16 mouse cellular contexts compared by ENCODE assay signal in the genomic region with DNA sequence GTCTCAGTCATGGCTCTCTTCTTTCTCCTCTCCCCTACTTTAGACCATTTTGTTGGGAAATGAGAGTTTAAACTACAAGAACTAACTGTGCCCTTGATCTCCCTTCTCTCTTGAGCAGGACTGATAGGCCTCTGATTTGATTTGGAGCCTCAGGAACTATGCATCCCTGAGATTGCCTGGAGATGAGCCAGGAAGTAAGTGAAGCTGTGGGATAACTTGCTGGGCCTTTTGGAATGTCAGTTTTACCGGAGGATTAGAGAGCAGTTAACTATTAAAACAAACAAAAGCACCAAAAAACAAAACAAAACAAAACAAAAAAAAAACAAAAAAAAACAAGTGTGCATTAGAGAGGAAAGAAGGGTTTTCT. TPM values are rescaled to one million over a fixed set of nuclear protein-coding genes. Genes with fewer than 3 reads are reported as not detected.
DNase-seq lines count a peak whose midpoint lies in the region; ATAC-seq and TF ChIP-seq lines count a peak whose summit lies in the region.
"Had no signal": no experiment of that assay in that cellular context is flagged by ENCODE, and none has a peak within 500 bp of the region (broad histone marks: within the 10 kb centered on the region; RNA-seq: fewer than 3 reads in every experiment).

No protein-coding gene starts in this region.

- no peak for TF ChIP-seq CTCF in Patski (IDR thresholded peaks at IDR 0.05)

- intact Hi-C loops in heart, postnatal 36 days (cut with DNase I), result no loop called here

- POLR2A ChIA-PET in Patski (lab: Charles Lee), result no interaction called here

- in situ Hi-C loops in Patski (cut with MboI; ENCODE audit: low pct_unique_long_range_greater_than_20kb), result no loop called here

- H3K36me3 ChIP-seq in heart, embryonic 15.5 days, result no peaks in the 10 kb centered on the region
- H3K36me3 ChIP-seq in embryonic facial prominence, embryonic 14.5 days (ENCODE audit: control insufficient read depth, insufficient read depth, low read length), result no peaks in the 10 kb centered on the region
- H3K36me3 ChIP-seq: hindbrain, embryonic 12.5 days; liver, embryonic 13.5 days; midbrain, embryonic 13.5 days; neural tube, embryonic 15.5 days had no signal

- peak overlapping the region; percentile 82 for H3K27ac ChIP-seq in heart, embryonic 15.5 days
- H3K27ac ChIP-seq in embryonic facial prominence, embryonic 14.5 days (replicated peaks; ENCODE audit: low read depth, low read length), result no peak overlapping the region
- H3K27ac ChIP-seq: forebrain, embryonic 13.5 days; hindbrain, embryonic 12.5 days; liver, embryonic 13.5 days; midbrain, embryonic 13.5 days; neural tube, embryonic 15.5 days had no signal

- no peaks in the 10 kb centered on the region for H3K27me3 ChIP-seq in heart, embryonic 15.5 days
- H3K27me3 ChIP-seq in Patski, result no peaks in the 10 kb centered on the region
- no peaks in the 10 kb centered on the region for H3K27me3 ChIP-seq in embryonic facial prominence, embryonic 14.5 days (replicated peaks; ENCODE audit: control insufficient read depth, insufficient read depth, low read length)
- H3K27me3 ChIP-seq: forebrain, embryonic 13.5 days; hindbrain, embryonic 12.5 days; liver, embryonic 13.5 days; midbrain, embryonic 13.5 days; neural tube, embryonic 15.5 days had no signal

- CTCF ChIA-PET in Patski (lab: Charles Lee), result no interaction called here

- H3K4me1 ChIP-seq in heart, embryonic 15.5 days (replicated peaks), result peaks cover 34% of the 10 kb centered on the region
- H3K4me1 ChIP-seq in embryonic facial prominence, embryonic 14.5 days (ENCODE audit: control insufficient read depth, insufficient read depth, low read length), result peaks cover 7% of the 10 kb centered on the region; the same call in 1 of the 2 replicates

- peak; percentile 8; the same call in 1 of the 2 replicates for ATAC-seq in heart, embryonic 15.5 days (replicated peaks; ENCODE audit: insufficient number of reproducible peaks, insufficient read depth, low FRiP score, low read depth)
- peak; percentile 72 for ATAC-seq in Patski
- ATAC-seq in embryonic facial prominence, embryonic 14.5 days (ENCODE audit: low read depth), result no peak
- ATAC-seq: forebrain, embryonic 13.5 days; inflammation-experienced regulatory T-cells, adult 6 months; midbrain, embryonic 13.5 days had no signal

- H3K9me3 ChIP-seq in heart, embryonic 15.5 days (replicated peaks), result no peaks in the 10 kb centered on the region
- H3K9me3 ChIP-seq in embryonic facial prominence, embryonic 14.5 days (ENCODE audit: control insufficient read depth, low read length), result no peaks in the 10 kb centered on the region
- H3K9me3 ChIP-seq: forebrain, embryonic 13.5 days; hindbrain, embryonic 12.5 days; liver, embryonic 13.5 days; midbrain, embryonic 13.5 days; neural tube, embryonic 15.5 days had no signal

- H3K4me3 ChIP-seq in heart, embryonic 15.5 days, result no peak overlapping the region
- H3K4me3 ChIP-seq in embryonic facial prominence, embryonic 14.5 days (ENCODE audit: low read depth, low read length), result no peak overlapping the region
- H3K4me3 ChIP-seq: forebrain, embryonic 13.5 days; hindbrain, embryonic 12.5 days; liver, embryonic 13.5 days; midbrain, embryonic 13.5 days; myocyte; neural tube, embryonic 15.5 days had no signal

- H3K4me2 ChIP-seq in heart, embryonic 15.5 days, result no peak overlapping the region
- H3K4me2 ChIP-seq in embryonic facial prominence, embryonic 14.5 days (ENCODE audit: low read depth, low read length), result no peak overlapping the region
- H3K4me2 ChIP-seq: forebrain, embryonic 13.5 days; hindbrain, embryonic 12.5 days; liver, embryonic 13.5 days; midbrain, embryonic 13.5 days; neural tube, embryonic 15.5 days had no signal

- H3K9ac ChIP-seq in heart, embryonic 15.5 days, result no peak overlapping the region
- no peak overlapping the region for H3K9ac ChIP-seq in embryonic facial prominence, embryonic 14.5 days (ENCODE audit: low read depth, low read length)
- H3K9ac ChIP-seq: forebrain, embryonic 13.5 days; hindbrain, embryonic 12.5 days; liver, embryonic 13.5 days; midbrain, embryonic 13.5 days; neural tube, embryonic 15.5 days had no signal

- no peak for DNase-seq in heart, postnatal 36 days
- peak; percentile 18 for DNase-seq in kidney, postnatal 14 days
- DNase-seq in kidney, adult 9 months, result no peak
- peak; percentile 75 for DNase-seq in Patski (ENCODE audit: low read depth, low spot score)
- peak; percentile 61 for DNase-seq in embryonic facial prominence, embryonic 14.5 days (ENCODE audit: low spot score)
- DNase-seq in adrenal gland, adult 8-10 months, result no peak
- DNase-seq: cerebellum, adult 9-11 months; liver, embryonic 13.5 days; right cerebral cortex, postnatal 25 days had no signal

- 9% methylated on average over 1 of the region's 1 CpGs for whole genome bisulfite sequencing in heart, embryonic 15.5 days
- whole genome bisulfite sequencing in embryonic facial prominence, embryonic 14.5 days, result 26% methylated on average over 1 of the region's 1 CpGs

RNA-seq across cellular contexts. Expression of gene Proser2, which starts 54.5 kb away (rescaled TPM):
- 14.8 and 15.2 TPM in 2 replicates for polyA plus RNA-seq in heart, embryonic 15.5 days (2015; fragmentation: Nextera tagmentation; extraction: Ambion mirVana)
- 10 to 100 TPM; 12.0 to 21.3 TPM for total RNA-seq in heart, postnatal 36 days (2021)
- 45.6 TPM for polyA plus RNA-seq in Patski (2021)
- 9.9 and 10.8 TPM in 2 replicates for polyA plus RNA-seq in embryonic facial prominence, embryonic 14.5 days (2014; fragmentation: Nextera tagmentation; extraction: Ambion mirVana)
- 10 to 100 TPM; 15.6 to 19.0 (median 17.1) TPM for total RNA-seq in adrenal gland, adult 8-10 months (2022)

Comparison
In these comparisons a context has a peak if more than half of its experiments do, and no peak if none do; other contexts are left out.
1. DNase-seq: peak in kidney, postnatal 14 days (single experiment), Patski (single experiment) and embryonic facial prominence, embryonic 14.5 days (single experiment); none in heart, postnatal 36 days (0 of 2), kidney, adult 9 months (single experiment) and adrenal gland, adult 8-10 months (single experiment).